Mouse (Mus musculus) liver, embryonic 16.5 days (tissue): ENCODE measurements around the gene Kcnip4. TPM values are rescaled to one million over a fixed set of nuclear protein-coding genes. Genes with fewer than 3 reads are reported as not detected.

Experiments used
- ATAC-seq: fragments of 200-750 bp; cut with Nextera tagmentation; 2 replicates; pipeline ENCODE4 v1.8.0; 2017; ENCODE audit warnings: low read depth, mild to moderate bottlenecking, moderate number of reproducible peaks, moderate library complexity
- H3K27ac ChIP-seq: fragments of 300-500 bp; sonication (generic); 2 replicates; pipeline ENCODE4 v1.5.1; 2014; ENCODE audit warnings: mild to moderate bottlenecking, low read length
- H3K27me3 ChIP-seq: fragments of 300-500 bp; sonication (generic); 2 replicates; pipeline ENCODE4 v1.6.1; 2014; ENCODE audit warnings: low read depth, low read length, mixed read lengths; ENCODE audit not compliant: control insufficient read depth, insufficient read depth
- H3K36me3 ChIP-seq: fragments of 300-500 bp; sonication (generic); 2 replicates; pipeline ENCODE4 v1.6.1; 2014; ENCODE audit warnings: mild to moderate bottlenecking; ENCODE audit not compliant: control insufficient read depth, insufficient read depth
- H3K4me1 ChIP-seq: fragments of 300-500 bp; sonication (generic); 2 replicates; pipeline ENCODE4 v1.6.1; 2014; ENCODE audit warnings: low read depth, low read length, mixed read lengths; ENCODE audit not compliant: control insufficient read depth
- H3K4me2 ChIP-seq: fragments of 300-500 bp; sonication (generic); 2 replicates; pipeline ENCODE4 v1.6.1; 2014; ENCODE audit warnings: low read depth, low read length, mixed read lengths
- H3K4me3 ChIP-seq: fragments of 300-500 bp; sonication (generic); 2 replicates; pipeline ENCODE4 v1.5.1; 2014; ENCODE audit warnings: low read depth, mild to moderate bottlenecking, low read length
- H3K9ac ChIP-seq: fragments of 300-500 bp; sonication (generic); 2 replicates; pipeline ENCODE4 v1.6.1; 2014; ENCODE audit warnings: low read depth, low read length
- H3K9me3 ChIP-seq: fragments of 300-500 bp; sonication (generic); replicated peaks from 2 replicates; pipeline ENCODE4 v1.6.1; 2016; ENCODE audit warnings: low read length; ENCODE audit not compliant: control insufficient read depth
- WGBS: fragments of 180-500 bp; shearing (Covaris S2); extraction: QIAGEN DNeasy Blood & Tissue Kit; methylation state at CpG from one replicate; pipeline ENCODE4 v1.1.7; 2014; ENCODE audit not compliant: insufficient replicate concordance; 5-methylcytosine and 5-hydroxymethylcytosine counted together
- polyA plus RNA-seq: library from polyadenylated mRNA; unstranded; fragments of >200 nt; fragmentation: Nextera tagmentation; extraction: Ambion mirVana; gene quantifications from 2 replicates; pipeline ENCODE4 v1.2.1, GENCODE M21; 2015

Kcnip4 gene
- polyA plus RNA-seq, 1 experiment from 2014 or later, result 0.09 TPM

DNA sequence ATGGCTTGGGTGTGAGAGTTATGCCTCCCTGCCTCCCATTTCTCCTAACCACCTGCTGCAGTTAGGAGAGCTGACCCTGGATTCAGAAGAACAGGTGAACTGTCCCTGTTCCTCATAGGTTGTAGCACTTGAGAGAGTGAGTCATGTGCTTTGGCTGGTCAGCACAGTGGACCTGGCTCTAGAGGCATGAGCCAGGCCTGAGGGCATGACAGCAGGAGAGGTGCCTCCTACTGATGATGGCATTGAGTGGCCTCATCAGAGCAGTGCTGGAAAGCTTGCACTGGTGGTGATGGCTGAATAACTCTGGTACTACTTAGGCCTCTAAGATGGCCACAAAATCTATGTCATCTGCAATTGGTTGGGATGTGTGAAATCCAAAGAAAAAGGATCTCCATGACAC is 776.1 kb downstream of the Kcnip4 start:
- Histone ChIP-seq H3K4me2 (no peak overlapping the region), H3K36me3 (no peaks in the 10 kb centered on the region), H3K9ac (no peak overlapping the region), H3K27me3 (no peaks in the 10 kb centered on the region), H3K27ac (no peak overlapping the region), H3K9me3 (no peaks in the 10 kb centered on the region), H3K4me3 (no peak overlapping the region), H3K4me1 (no peaks in the 10 kb centered on the region)
- ATAC-seq, result no peak

DNA sequence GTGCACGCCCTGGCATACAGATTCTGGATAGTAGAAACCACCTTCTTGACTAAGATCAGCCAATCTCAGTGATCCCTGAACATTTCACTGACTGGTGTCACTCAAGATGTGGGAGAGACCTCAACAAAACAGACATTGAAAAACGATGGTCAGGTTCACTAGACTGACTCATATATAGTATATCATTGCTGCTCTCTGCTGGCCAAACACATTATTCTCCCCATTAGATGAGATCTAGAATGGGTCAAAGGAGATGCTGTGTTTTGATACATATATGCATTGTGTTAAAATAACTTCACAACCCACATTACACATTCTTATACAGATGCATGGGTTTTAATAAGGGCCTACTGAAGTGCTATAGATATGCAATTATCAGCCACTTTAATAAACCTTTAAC is 787.1 kb downstream of the Kcnip4 start:
- no peak overlapping the region for H3K9ac ChIP-seq
- no peak for ATAC-seq
- 28% methylated on average over 2 of the region's 2 CpGs for WGBS

DNA sequence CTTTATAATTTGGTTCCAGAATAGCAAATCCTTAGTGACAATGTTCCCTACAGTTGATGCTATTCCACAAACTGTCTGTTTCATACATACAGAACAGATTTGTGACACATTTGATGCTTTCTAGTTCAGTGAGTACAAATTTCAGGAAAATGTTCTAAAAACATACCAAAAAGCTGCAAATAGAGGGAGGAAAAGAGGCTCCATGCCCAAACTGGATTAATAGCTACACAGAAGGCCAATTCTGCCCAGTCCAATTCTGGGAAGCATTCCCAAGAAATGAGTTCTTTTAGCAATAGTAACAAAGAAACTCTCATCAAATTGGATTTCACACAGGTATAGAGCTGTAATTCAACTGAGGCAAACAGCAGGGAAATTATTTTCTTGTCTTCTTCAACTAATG is 806.5 kb downstream of the Kcnip4 start:
- no peak for ATAC-seq
- H3K27ac ChIP-seq, result no peak overlapping the region
- H3K4me2 ChIP-seq, result no peak overlapping the region
- no peaks in the 10 kb centered on the region for H3K4me1 ChIP-seq
- H3K4me3 ChIP-seq, result no peak overlapping the region
- H3K9ac ChIP-seq, result no peak overlapping the region
- H3K27me3 ChIP-seq, result no peaks in the 10 kb centered on the region
- H3K36me3 ChIP-seq, result no peaks in the 10 kb centered on the region
- no peaks in the 10 kb centered on the region for H3K9me3 ChIP-seq

More for the DNA sequence above, 787.1 kb downstream of the Kcnip4 start:
- no peaks in the 10 kb centered on the region for H3K4me1 ChIP-seq
- no peaks in the 10 kb centered on the region for H3K27me3 ChIP-seq
- no peak overlapping the region for H3K4me2 ChIP-seq
- no peaks in the 10 kb centered on the region for H3K36me3 ChIP-seq
- no peak overlapping the region for H3K4me3 ChIP-seq
- H3K9me3 ChIP-seq, result no peaks in the 10 kb centered on the region
- H3K27ac ChIP-seq, result no peak overlapping the region

DNA sequence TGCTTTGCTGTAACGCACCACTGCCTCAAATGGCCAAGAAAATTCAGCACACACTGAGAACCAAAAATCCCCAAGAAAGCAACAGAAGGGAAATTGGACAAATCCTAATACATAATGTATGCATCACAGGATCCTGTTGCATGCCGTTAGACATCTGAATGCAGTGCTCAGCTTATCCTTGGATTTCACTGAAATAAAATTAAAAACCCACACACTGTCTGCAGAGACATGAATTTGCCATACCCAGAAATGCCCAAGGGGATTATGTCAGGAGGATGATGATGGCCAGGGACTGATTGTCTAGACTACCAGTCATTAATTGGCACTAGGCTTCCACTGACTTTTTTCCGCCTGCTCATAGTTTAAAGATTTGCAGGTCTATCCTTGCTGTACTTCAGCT is 818.7 kb downstream of the Kcnip4 start:
- Histone ChIP-seq H3K4me3 (no peak overlapping the region), H3K9ac (no peak overlapping the region), H3K36me3 (no peaks in the 10 kb centered on the region), H3K27me3 (no peaks in the 10 kb centered on the region), H3K4me2 (no peak overlapping the region), H3K27ac (no peak overlapping the region), H3K4me1 (no peaks in the 10 kb centered on the region), H3K9me3 (no peaks in the 10 kb centered on the region)
- ATAC-seq, result no peak
- WGBS, result 70% methylated on average over 3 of the region's 3 CpGs

DNA sequence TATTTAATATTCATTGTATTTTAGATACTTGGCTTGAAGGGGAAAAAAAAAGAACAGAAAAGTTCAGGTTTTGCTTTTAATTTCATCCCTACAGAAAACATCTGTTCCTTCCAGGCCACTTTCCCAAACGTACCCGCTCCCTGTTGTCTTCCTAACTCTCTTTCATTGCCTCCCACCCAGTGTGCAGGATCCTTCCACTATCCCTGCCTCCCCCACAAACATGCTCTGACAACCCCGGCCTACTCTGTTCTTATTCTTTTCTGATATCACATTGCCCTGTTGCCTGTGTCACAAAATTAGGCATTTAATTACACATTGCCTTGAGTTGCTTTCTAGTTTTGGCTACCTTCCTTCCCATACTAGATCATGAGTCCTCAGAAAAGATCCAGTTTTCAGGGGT is 837.6 kb downstream of the Kcnip4 start:
- no peaks in the 10 kb centered on the region for H3K9me3 ChIP-seq
- H3K36me3 ChIP-seq, result no peaks in the 10 kb centered on the region
- H3K27me3 ChIP-seq, result no peaks in the 10 kb centered on the region
- H3K27ac ChIP-seq, result no peak overlapping the region
- H3K4me3 ChIP-seq, result no peak overlapping the region
- no peaks in the 10 kb centered on the region for H3K4me1 ChIP-seq
- H3K4me2 ChIP-seq, result no peak overlapping the region
- no peak for ATAC-seq
- H3K9ac ChIP-seq, result no peak overlapping the region
- WGBS, result 59% methylated on average over 3 of the region's 3 CpGs

DNA sequence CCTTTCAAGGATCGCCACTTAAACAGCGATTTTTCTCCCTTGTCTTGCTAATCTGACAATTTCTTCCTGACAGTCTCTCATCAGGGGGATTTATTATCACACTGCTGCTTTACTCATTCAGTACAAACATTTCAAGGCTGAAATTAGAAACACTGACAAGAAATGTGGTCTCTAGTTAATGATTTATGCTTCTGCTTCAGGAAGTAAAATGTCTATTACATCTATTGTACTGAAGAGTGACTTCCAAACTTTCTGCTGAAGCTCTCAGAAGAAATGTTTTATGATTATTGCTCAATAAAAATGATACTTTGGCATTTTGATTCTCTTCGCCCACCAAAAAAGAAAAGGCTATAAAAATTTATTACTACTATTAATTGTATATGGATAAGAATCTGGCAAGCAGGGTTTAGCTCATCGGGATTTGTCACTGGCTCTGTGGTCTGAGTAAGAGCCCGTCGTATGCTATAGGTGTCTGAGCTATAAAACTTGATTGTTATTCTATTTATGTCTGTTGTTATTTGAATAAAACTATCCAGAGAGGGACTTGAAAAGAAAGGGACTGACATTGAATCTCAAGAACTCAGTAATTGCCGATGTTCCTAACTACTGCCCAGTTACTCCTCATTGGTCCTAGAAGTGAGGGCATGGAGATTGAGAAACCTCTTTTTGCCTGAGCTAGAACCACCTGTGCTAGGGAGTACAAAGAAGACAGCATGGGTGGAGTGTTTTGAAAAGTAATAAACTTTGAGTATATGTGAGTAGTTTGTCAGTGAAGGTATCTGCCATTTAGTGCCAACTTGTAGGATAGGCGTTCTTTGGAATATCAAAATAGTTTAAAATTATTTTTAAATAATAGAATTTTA is 844.7 kb downstream of the Kcnip4 start:
- Histone ChIP-seq H3K27ac (no peak overlapping the region), H3K9ac (no peak overlapping the region), H3K4me3 (no peak overlapping the region), H3K27me3 (no peaks in the 10 kb centered on the region), H3K36me3 (no peaks in the 10 kb centered on the region), H3K9me3 (no peaks in the 10 kb centered on the region), H3K4me2 (no peak overlapping the region), H3K4me1 (no peaks in the 10 kb centered on the region)
- no peak for ATAC-seq
- 57% methylated on average over 8 of the region's 8 CpGs for WGBS

DNA sequence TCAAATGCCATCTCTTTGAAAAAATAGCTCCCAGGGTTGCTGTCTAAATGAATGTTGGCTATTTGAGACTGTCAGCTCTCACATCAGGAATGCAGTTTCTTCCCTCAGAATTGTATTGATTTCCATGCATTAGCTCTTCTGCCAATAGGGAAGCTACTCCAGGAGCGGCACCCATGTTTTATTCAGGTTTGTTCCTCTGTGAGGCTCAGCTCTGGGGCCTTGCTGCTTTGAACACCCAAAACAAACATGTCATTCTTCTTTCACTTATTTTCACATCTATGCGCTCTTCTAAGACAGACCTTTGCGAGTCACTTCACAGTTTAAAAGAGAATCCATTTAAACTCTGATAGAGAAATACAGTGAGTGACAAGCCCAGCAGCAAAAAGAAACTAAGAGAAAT is 862.2 kb downstream of the Kcnip4 start:
- Histone ChIP-seq H3K9ac (no peak overlapping the region), H3K4me2 (no peak overlapping the region), H3K27me3 (no peaks in the 10 kb centered on the region), H3K36me3 (no peaks in the 10 kb centered on the region), H3K27ac (no peak overlapping the region), H3K9me3 (no peaks in the 10 kb centered on the region), H3K4me1 (no peaks in the 10 kb centered on the region), H3K4me3 (no peak overlapping the region)
- ATAC-seq, result no peak
- 59% methylated on average over 3 of the region's 3 CpGs for WGBS

DNA sequence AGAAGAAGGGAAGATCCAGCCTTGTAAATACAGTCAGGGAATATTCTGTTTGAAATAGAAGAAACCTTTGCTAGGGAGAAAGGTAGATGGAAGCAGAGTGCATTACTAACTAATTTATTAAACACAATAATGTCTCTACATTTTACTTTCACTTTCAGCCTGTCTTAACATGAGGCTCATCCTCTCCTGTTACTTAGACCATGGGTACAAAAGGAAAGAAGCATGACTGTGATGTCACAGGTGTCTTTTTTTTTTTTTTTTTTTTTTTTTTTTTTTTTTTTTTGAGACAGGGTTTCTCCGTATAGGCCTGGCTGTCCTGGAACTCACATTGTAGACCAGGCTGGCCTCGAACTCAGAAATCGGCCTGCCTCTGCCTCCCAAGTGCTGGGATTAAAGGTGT is 864.7 kb downstream of the Kcnip4 start:
- Histone ChIP-seq H3K36me3 (no peaks in the 10 kb centered on the region), H3K27me3 (no peaks in the 10 kb centered on the region), H3K9ac (no peak overlapping the region), H3K4me3 (no peak overlapping the region), H3K9me3 (no peaks in the 10 kb centered on the region), H3K4me2 (no peak overlapping the region), H3K27ac (no peak overlapping the region), H3K4me1 (no peaks in the 10 kb centered on the region)
- 65% methylated on average over 3 of the region's 3 CpGs for WGBS
- no peak for ATAC-seq

DNA sequence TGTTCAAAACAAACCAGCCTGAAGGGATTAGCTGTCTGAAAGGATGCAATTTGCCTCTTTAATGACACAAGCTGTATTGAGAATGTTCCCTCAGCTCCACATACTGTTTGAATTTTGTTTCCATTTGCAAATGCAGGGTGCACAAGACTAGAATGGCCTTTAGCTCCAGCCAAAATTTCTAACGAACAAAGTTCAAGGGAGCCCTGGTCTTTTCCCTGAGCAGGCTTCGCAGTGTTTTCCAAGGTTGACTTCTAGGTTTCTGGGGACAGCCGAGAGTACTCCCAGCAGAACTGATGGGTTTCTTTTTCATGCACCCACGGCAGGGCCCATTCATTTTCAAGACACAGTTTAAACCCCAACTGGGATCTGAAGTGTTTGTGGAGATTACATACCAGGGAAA is 874.2 kb downstream of the Kcnip4 start:
- no peaks in the 10 kb centered on the region for H3K9me3 ChIP-seq
- H3K4me3 ChIP-seq, result no peak overlapping the region
- no peak overlapping the region for H3K4me2 ChIP-seq
- H3K36me3 ChIP-seq, result no peaks in the 10 kb centered on the region
- no peaks in the 10 kb centered on the region for H3K4me1 ChIP-seq
- ATAC-seq, result no peak
- no peak overlapping the region for H3K9ac ChIP-seq
- no peaks in the 10 kb centered on the region for H3K27me3 ChIP-seq
- H3K27ac ChIP-seq, result no peak overlapping the region
- WGBS, result 44% methylated on average over 4 of the region's 4 CpGs
